Comparison of ENCODE assay signal across 8 mouse cellular contexts in the genomic region with DNA sequence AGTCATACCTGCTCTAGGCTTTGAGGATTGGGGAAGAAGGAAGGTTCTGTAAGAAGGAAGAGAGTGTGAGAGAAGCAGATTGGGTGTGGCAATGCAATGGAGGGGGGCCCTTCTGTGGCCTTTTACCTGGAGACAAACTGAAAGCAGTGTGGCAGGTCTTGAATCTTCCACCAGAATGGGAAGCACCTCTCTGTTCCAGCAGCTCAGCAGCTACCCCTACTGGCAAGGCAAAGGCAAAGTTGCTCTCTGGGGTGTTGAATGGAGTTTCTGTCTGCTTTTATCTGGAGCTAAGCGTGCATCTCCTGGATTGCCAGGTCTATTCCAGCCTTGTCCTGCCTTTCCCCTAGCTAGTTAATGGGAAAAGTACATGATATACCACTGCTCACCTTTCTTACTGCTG.
DNase-seq lines count a peak whose midpoint lies in the region; ATAC-seq and TF ChIP-seq lines count a peak whose summit lies in the region.

No protein-coding gene starts in this region.

- no peaks in the 10 kb centered on the region for H3K9me3 ChIP-seq in neural tube, embryonic 15.5 days (replicated peaks)
- no peaks in the 10 kb centered on the region for H3K9me3 ChIP-seq in kidney, postnatal 0 days (replicated peaks; ENCODE audit: low read length)

- no peak overlapping the region for H3K9ac ChIP-seq in neural tube, embryonic 15.5 days (replicated peaks)
- H3K9ac ChIP-seq in kidney, postnatal 0 days (ENCODE audit: low read depth, low read length) = no peak overlapping the region

- H3K4me2 ChIP-seq in neural tube, embryonic 15.5 days = no peak overlapping the region
- no peak overlapping the region for H3K4me2 ChIP-seq in kidney, postnatal 0 days (ENCODE audit: low read length)

- 33% methylated on average over 1 of the region's 1 CpGs for WGBS in neural tube, embryonic 15.5 days
- WGBS in kidney, postnatal 0 days = 30% methylated on average over 1 of the region's 1 CpGs

- no peak overlapping the region for H3K27ac ChIP-seq in neural tube, embryonic 15.5 days (replicated peaks)
- H3K27ac ChIP-seq in kidney, postnatal 0 days = no peak overlapping the region

- H3K36me3 ChIP-seq in neural tube, embryonic 15.5 days = no peaks in the 10 kb centered on the region
- H3K36me3 ChIP-seq in kidney, postnatal 0 days (ENCODE audit: insufficient read depth, low read length) = no peaks in the 10 kb centered on the region

- no peak overlapping the region for H3K4me3 ChIP-seq in neural tube, embryonic 15.5 days (replicated peaks)
- no peak overlapping the region for H3K4me3 ChIP-seq in kidney, postnatal 0 days (replicated peaks; ENCODE audit: low read depth, low read length)

- H3K4me1 ChIP-seq in neural tube, embryonic 15.5 days = no peaks in the 10 kb centered on the region
- no peaks in the 10 kb centered on the region for H3K4me1 ChIP-seq in kidney, postnatal 0 days (replicated peaks; ENCODE audit: insufficient read depth, low read length)

- no peaks in the 10 kb centered on the region for H3K27me3 ChIP-seq in neural tube, embryonic 15.5 days (replicated peaks)
- H3K27me3 ChIP-seq in kidney, postnatal 0 days (ENCODE audit: insufficient read depth, low read length) = no peaks in the 10 kb centered on the region

- ATAC-seq in neural tube, embryonic 15.5 days (ENCODE audit: low FRiP score) = no peak
- ATAC-seq in kidney, postnatal 0 days (replicated peaks; ENCODE audit: low FRiP score, low read depth) = no peak
- no peak for ATAC-seq in erythroblast, adult 5-6 weeks (replicated peaks; ENCODE audit: low FRiP score, poor library complexity, severe bottlenecking)

- TF ChIP-seq CTCF in kidney, postnatal 0 days (IDR thresholded peaks at IDR 0.05; ENCODE audit: low read depth) = peak; percentile 92

- peak; percentile 49 for DNase-seq in neural tube, embryonic 10.5 days (ENCODE audit: extremely low spot score, low spot score)
- DNase-seq in cerebellum, adult 18-20 months = peak; percentile 67 to 78
- DNase-seq in gastrocnemius, postnatal 10 days = peak; percentile 65
- peak; percentile 73 for DNase-seq in kidney, postnatal 0 days (ENCODE audit: low spot score)
- DNase-seq in lung, adult 18-20 months = peak; percentile 57 to 72
- peak; percentile 61 for DNase-seq in right cerebral cortex, postnatal 14 days
